Mouse (Mus musculus) testis, adult 2 months (tissue): Measurements from ENCODE around the gene 6030468B19Rik.

ENCODE experiments used
- CTCF ChIP-seq: fragments of 200-500 bp; IDR thresholded peaks from 2 replicates; pipeline ENCODE4 v1.5.1; 2012; ENCODE audit warnings: low read depth, mild to moderate bottlenecking, inconsistent platforms, low read length, moderate library complexity; ENCODE audit not compliant: control insufficient read depth, insufficient read depth, insufficient replicate concordance
- POLR2A ChIP-seq: fragments of 200-500 bp; IDR thresholded peaks from 2 replicates; pipeline ENCODE4 v1.6.1; 2012; ENCODE audit warnings: low read depth, mild to moderate bottlenecking, inconsistent platforms, low read length, moderate library complexity; ENCODE audit not compliant: control insufficient read depth

DNA sequence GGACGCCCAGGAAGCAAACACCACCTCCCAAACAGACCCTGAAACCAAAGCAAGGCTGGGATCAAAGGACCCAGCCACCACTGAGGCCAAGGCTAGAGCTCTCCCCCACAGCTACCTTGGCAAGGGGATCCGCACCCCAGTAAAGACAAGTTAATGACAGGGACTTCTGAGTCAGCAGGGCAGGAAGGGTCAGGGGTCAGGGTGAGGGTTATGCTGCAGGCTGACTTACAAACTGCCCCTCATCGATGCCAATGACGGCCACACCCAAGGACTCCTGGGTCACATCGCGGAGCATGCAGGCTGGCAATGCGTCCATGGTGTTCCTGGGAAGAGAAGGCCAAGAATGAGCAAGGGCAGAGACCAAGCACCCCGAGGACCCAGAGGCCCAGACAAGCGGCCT, 24.4 kb downstream of the 6030468B19Rik start:
- TF ChIP-seq CTCF (no peak), POLR2A (no peak)
